ENCODE assay signal across 50 mouse cellular contexts in the genomic region with DNA sequence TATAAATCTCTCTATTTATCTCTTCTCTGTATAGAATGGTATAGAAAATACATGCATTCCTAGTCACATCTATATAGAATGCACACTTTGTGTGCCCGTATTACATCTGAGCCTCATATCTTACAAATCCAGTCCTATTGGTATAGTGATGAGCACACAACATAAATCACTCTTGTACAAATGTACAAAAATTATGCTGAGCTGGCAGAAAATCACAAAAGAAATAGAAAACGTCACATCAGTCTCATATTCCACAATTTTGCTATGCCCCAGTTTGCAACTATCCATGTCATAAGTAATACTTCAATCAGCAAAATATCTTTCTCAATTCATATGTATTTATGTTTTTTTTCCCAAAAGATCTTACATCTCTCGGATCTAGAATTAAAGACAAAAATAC. TPM values are rescaled to one million over a fixed set of nuclear protein-coding genes. Genes with fewer than 3 reads are reported as not detected.
"Had no signal": no experiment of that assay in that cellular context is flagged by ENCODE, and none has a peak within 500 bp of the region (broad histone marks: within the 10 kb centered on the region; RNA-seq: fewer than 3 reads in every experiment).

No protein-coding gene starts in this region.

- H3K4me3 ChIP-seq: heart, embryonic 12.5 days; heart, embryonic 13.5 days; heart, embryonic 15.5 days; hindbrain, embryonic 10.5 days; hindbrain, embryonic 12.5 days; hindbrain, embryonic 13.5 days; hindbrain, embryonic 15.5 days; intestine, embryonic 15.5 days; kidney, embryonic 15.5 days; layer of hippocampus, adult 2 months; left cerebral cortex, adult 2 months had no signal

- H3K9me3 ChIP-seq: heart, embryonic 12.5 days; heart, embryonic 13.5 days; heart, embryonic 15.5 days; hindbrain, embryonic 10.5 days; hindbrain, embryonic 12.5 days; hindbrain, embryonic 13.5 days; hindbrain, embryonic 15.5 days; intestine, embryonic 15.5 days; kidney, embryonic 15.5 days had no signal

- H3K36me3 ChIP-seq: heart, embryonic 12.5 days; heart, embryonic 13.5 days; heart, embryonic 15.5 days; hindbrain, embryonic 10.5 days; hindbrain, embryonic 12.5 days; hindbrain, embryonic 13.5 days; hindbrain, embryonic 15.5 days; intestine, embryonic 15.5 days; kidney, embryonic 15.5 days had no signal

- H3K4me2 ChIP-seq: heart, embryonic 12.5 days; heart, embryonic 13.5 days; heart, embryonic 15.5 days; hindbrain, embryonic 12.5 days; hindbrain, embryonic 13.5 days; hindbrain, embryonic 14.5 days; hindbrain, embryonic 15.5 days; intestine, embryonic 15.5 days; kidney, embryonic 15.5 days had no signal

- H3K27me3 ChIP-seq: heart, embryonic 12.5 days; heart, embryonic 13.5 days; heart, embryonic 15.5 days; hindbrain, embryonic 12.5 days; hindbrain, embryonic 13.5 days; hindbrain, embryonic 15.5 days; intestine, embryonic 15.5 days; kidney, embryonic 15.5 days had no signal

- DNase-seq: heart, postnatal 10 days; heart, postnatal 14 days; heart, postnatal 36 days; heart, postnatal 4 days; kidney, adult 11 months; kidney, adult 18-20 months; kidney, adult 8-10 months; kidney, adult 9 months; kidney, postnatal 10 days; kidney, postnatal 14 days; kidney, postnatal 25 days; kidney, postnatal 36 days; kidney, postnatal 4 days; layer of hippocampus, adult 9-11 months; layer of hippocampus, postnatal 36 days had no signal

- H3K27ac ChIP-seq: heart, embryonic 13.5 days; heart, embryonic 15.5 days; hindbrain, embryonic 10.5 days; hindbrain, embryonic 12.5 days; hindbrain, embryonic 13.5 days; hindbrain, embryonic 14.5 days; hindbrain, embryonic 15.5 days; hindbrain, postnatal 0 days; intestine, embryonic 15.5 days; kidney, embryonic 15.5 days; kidney, postnatal 0 days; layer of hippocampus, adult 2 months; left cerebral cortex, adult 2 months had no signal

- H3K4me1 ChIP-seq: heart, embryonic 12.5 days; heart, embryonic 13.5 days; heart, embryonic 15.5 days; hindbrain, embryonic 10.5 days; hindbrain, embryonic 12.5 days; hindbrain, embryonic 13.5 days; hindbrain, embryonic 15.5 days; intestine, embryonic 15.5 days; kidney, embryonic 15.5 days had no signal

- H3K9ac ChIP-seq: heart, embryonic 12.5 days; heart, embryonic 13.5 days; heart, embryonic 15.5 days; hindbrain, embryonic 12.5 days; hindbrain, embryonic 13.5 days; hindbrain, embryonic 14.5 days; hindbrain, embryonic 15.5 days; intestine, embryonic 15.5 days; kidney, embryonic 15.5 days had no signal

RNA-seq across cellular contexts. Expression of a gene that starts 4.7 kb away (rescaled TPM):
- total RNA-seq: heart, postnatal 10 days; heart, postnatal 14 days; heart, postnatal 25 days; heart, postnatal 36 days; heart, postnatal 4 days; hematopoietic stem cell, adult 5-6 weeks; hindbrain, postnatal 0 days; layer of hippocampus, adult 18-20 months; layer of hippocampus, adult 2 months; layer of hippocampus, adult 8-10 months; layer of hippocampus, postnatal 10 days; layer of hippocampus, postnatal 14 days; layer of hippocampus, postnatal 25 days; layer of hippocampus, postnatal 36 days; left cerebral cortex, adult 18-20 months; left cerebral cortex, adult 2 months; left cerebral cortex, adult 8-10 months had no signal
- polyA plus RNA-seq: heart, embryonic 12.5 days; heart, embryonic 13.5 days; heart, embryonic 14.5 days; heart, embryonic 15.5 days; heart, embryonic 16.5 days; heart, postnatal 0 days; hindbrain, embryonic 10.5 days; hindbrain, embryonic 11.5 days; hindbrain, embryonic 12.5 days; hindbrain, embryonic 13.5 days; hindbrain, embryonic 14.5 days; hindbrain, embryonic 15.5 days; hindbrain, embryonic 16.5 days; hindbrain, postnatal 0 days; inflammation-experienced regulatory T-cells, adult 6 months; intestine, embryonic 14.5 days; intestine, embryonic 15.5 days; intestine, embryonic 16.5 days; intestine, postnatal 0 days; kidney, embryonic 14.5 days; kidney, embryonic 15.5 days; kidney, embryonic 16.5 days; kidney, postnatal 0 days; large intestine, adult 2 months had no signal

RNA-seq across cellular contexts. Expression of a gene that starts 23.3 kb away (rescaled TPM):
- total RNA-seq: heart, postnatal 10 days; heart, postnatal 14 days; heart, postnatal 25 days; heart, postnatal 36 days; heart, postnatal 4 days; hematopoietic stem cell, adult 5-6 weeks; hindbrain, postnatal 0 days; layer of hippocampus, adult 18-20 months; layer of hippocampus, adult 2 months; layer of hippocampus, adult 8-10 months; layer of hippocampus, postnatal 10 days; layer of hippocampus, postnatal 14 days; layer of hippocampus, postnatal 25 days; layer of hippocampus, postnatal 36 days; left cerebral cortex, adult 18-20 months; left cerebral cortex, adult 2 months; left cerebral cortex, adult 8-10 months had no signal
- polyA plus RNA-seq: heart, embryonic 12.5 days; heart, embryonic 13.5 days; heart, embryonic 14.5 days; heart, embryonic 15.5 days; heart, embryonic 16.5 days; heart, postnatal 0 days; hindbrain, embryonic 10.5 days; hindbrain, embryonic 11.5 days; hindbrain, embryonic 12.5 days; hindbrain, embryonic 13.5 days; hindbrain, embryonic 14.5 days; hindbrain, embryonic 15.5 days; hindbrain, embryonic 16.5 days; hindbrain, postnatal 0 days; intestine, embryonic 14.5 days; intestine, embryonic 15.5 days; intestine, embryonic 16.5 days; intestine, postnatal 0 days; kidney, embryonic 14.5 days; kidney, embryonic 15.5 days; kidney, embryonic 16.5 days; kidney, postnatal 0 days; large intestine, adult 2 months had no signal
